Mouse (Mus musculus): ENCODE data around the gene Xrcc1. TPM values are rescaled to one million over a fixed set of nuclear protein-coding genes. Genes with fewer than 3 reads are reported as not detected.
"Not testable (repeated sequence)": the region's sequence is repeated elsewhere in the genome, so short reads cannot be mapped to it uniquely, and the experiment has no call there.

Xrcc1 gene
- polyA plus RNA-seq, 1 experiment from 2014 or later: 37.0 TPM

DNA sequence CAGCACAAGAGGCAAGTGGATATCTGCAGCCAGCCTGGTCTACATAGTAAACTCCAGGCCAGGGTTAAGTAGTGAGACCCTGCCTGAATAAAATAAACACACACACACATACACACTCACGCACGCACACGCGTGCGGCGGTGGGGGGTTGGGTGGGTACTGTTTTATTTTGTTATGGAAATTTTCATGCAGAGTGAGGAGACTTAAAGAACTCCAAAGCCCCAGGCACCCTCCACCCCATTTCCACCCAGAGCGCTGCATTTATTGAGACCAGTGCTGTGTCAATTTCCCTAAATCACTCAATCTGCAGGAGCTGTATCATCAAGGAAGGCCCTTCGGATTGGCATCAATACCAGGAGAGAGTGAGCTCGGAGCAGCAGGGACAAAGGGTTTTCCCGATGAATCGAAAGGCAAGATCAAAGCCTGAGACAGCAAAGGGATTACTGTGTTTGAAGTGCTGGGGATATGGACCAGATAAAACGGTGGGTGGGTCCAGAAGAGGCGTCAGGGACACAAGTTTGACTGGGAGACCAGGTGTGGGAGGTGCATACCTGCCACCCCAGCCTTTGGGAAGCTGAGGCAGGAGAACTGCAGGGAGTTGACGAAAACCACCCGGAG, 40.5 kb upstream of the Xrcc1 start:
- TF ChIP-seq EP300 (IDR thresholded peaks at IDR 0.05) (no peak), CTCF (IDR thresholded peaks at IDR 0.05) (no peak)
- ATAC-seq (no peak), DNase-seq (ENCODE audit: low spot score) (no peak)
- WGBS: 33% methylated on average over 15 of the region's 15 CpGs
- H3K4me1 ChIP-seq (ENCODE audit: insufficient read depth, low read depth, low read length): peaks cover 3% of the 10 kb centered on the region
- H3K4me2 ChIP-seq (replicated peaks; ENCODE audit: low read depth, low read length): no peak overlapping the region
- H3K27ac ChIP-seq (ENCODE audit: low read length): no peak overlapping the region
- 0 out of 2 replicates have a peak, but pooled peaks cover 2% of the 10 kb centered on the region for H3K9me3 ChIP-seq (ENCODE audit: low read length)
- no peaks in the 10 kb centered on the region for H3K36me3 ChIP-seq (ENCODE audit: insufficient read depth, low read length)
- no peak overlapping the region for H3K4me3 ChIP-seq (ENCODE audit: low read depth, low read length)
- H3K27me3 ChIP-seq (replicated peaks; ENCODE audit: insufficient read depth, low read length): peaks cover 5% of the 10 kb centered on the region
- H3K9ac ChIP-seq (replicated peaks; ENCODE audit: low read depth): no peak overlapping the region

DNA sequence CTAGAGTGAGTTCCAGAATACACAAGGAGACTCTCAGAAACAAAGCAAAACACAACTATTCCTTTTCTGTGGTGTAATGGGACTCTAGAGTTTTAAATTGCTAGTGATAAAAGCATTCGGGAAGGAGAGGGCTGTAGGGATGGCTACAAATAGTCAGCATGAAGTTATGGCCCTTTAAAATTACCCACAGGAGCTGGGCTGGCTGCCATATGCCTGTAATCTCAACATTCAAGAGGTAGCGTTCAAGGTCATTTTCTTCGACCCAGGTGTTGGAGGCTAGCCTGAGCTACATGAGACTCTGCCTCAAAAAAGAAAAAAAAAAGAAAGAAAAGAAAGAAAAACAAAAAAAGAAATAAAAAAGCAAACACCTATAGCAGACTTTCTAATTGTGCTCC, 40.0 kb upstream of the Xrcc1 start:
- H3K27ac ChIP-seq (ENCODE audit: low read length): 0 out of 2 replicates have a peak overlapping the region, but pooled peaks have one; percentile 90
- H3K36me3 ChIP-seq (ENCODE audit: insufficient read depth, low read length): no peaks in the 10 kb centered on the region
- H3K9me3 ChIP-seq (ENCODE audit: low read length): no peaks in the 10 kb centered on the region
- H3K27me3 ChIP-seq (replicated peaks; ENCODE audit: insufficient read depth, low read length): peaks cover 4% of the 10 kb centered on the region
- H3K4me2 ChIP-seq (replicated peaks; ENCODE audit: low read depth, low read length): peak overlapping the region; percentile 76; the same call in 1 of the 2 replicates
- TF ChIP-seq CTCF (IDR thresholded peaks at IDR 0.05): no peak
- no peak for TF ChIP-seq EP300 (IDR thresholded peaks at IDR 0.05)
- peak overlapping the region; percentile 66 for H3K4me3 ChIP-seq (ENCODE audit: low read depth, low read length)
- peaks cover 3% of the 10 kb centered on the region for H3K4me1 ChIP-seq (ENCODE audit: insufficient read depth, low read depth, low read length)
- 23% methylated on average over 3 of the region's 3 CpGs for WGBS
- no peak for DNase-seq (ENCODE audit: low spot score)
- no peak for ATAC-seq
- H3K9ac ChIP-seq (replicated peaks; ENCODE audit: low read depth): peak overlapping the region; percentile 27; the same call in 1 of the 2 replicates

DNA sequence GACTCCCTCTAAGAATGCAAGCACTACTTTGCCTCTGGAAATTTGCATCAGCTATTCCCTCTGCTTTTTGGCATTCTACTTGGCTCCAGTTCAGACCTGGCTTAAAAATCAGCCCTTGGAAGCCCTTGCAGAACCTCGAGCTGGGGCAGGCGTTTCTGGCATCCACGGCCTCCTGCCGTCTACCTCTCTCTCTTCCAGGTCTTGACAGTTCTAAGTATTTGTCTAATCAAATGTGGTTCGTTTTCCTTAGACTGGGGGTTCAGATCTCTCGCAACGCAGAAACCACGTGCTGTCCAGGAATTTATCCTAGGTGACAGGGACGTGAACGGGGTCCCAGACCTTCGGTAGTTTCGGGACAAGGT, 39.6 kb upstream of the Xrcc1 start:
- ATAC-seq: no peak
- Histone ChIP-seq H3K4me2 (replicated peaks; ENCODE audit: low read depth, low read length) (peak overlapping the region; percentile 76), H3K27ac (ENCODE audit: low read length) (peak overlapping the region; percentile 90; the same call in 1 of the 2 replicates), H3K4me3 (ENCODE audit: low read depth, low read length) (peak overlapping the region; percentile 66), H3K9ac (replicated peaks; ENCODE audit: low read depth) (peak overlapping the region; percentile 27; the same call in 1 of the 2 replicates), H3K36me3 (ENCODE audit: insufficient read depth, low read length) (no peaks in the 10 kb centered on the region), H3K4me1 (ENCODE audit: insufficient read depth, low read depth, low read length) (peaks cover 3% of the 10 kb centered on the region), H3K9me3 (ENCODE audit: low read length) (no peaks in the 10 kb centered on the region), H3K27me3 (replicated peaks; ENCODE audit: insufficient read depth, low read length) (peaks cover 2% of the 10 kb centered on the region)
- TF ChIP-seq CTCF (IDR thresholded peaks at IDR 0.05) (no peak), EP300 (IDR thresholded peaks at IDR 0.05) (no peak)
- peak; percentile 51 for DNase-seq (ENCODE audit: low spot score)
- under 1% methylated on average over 12 of the region's 12 CpGs for WGBS

DNA sequence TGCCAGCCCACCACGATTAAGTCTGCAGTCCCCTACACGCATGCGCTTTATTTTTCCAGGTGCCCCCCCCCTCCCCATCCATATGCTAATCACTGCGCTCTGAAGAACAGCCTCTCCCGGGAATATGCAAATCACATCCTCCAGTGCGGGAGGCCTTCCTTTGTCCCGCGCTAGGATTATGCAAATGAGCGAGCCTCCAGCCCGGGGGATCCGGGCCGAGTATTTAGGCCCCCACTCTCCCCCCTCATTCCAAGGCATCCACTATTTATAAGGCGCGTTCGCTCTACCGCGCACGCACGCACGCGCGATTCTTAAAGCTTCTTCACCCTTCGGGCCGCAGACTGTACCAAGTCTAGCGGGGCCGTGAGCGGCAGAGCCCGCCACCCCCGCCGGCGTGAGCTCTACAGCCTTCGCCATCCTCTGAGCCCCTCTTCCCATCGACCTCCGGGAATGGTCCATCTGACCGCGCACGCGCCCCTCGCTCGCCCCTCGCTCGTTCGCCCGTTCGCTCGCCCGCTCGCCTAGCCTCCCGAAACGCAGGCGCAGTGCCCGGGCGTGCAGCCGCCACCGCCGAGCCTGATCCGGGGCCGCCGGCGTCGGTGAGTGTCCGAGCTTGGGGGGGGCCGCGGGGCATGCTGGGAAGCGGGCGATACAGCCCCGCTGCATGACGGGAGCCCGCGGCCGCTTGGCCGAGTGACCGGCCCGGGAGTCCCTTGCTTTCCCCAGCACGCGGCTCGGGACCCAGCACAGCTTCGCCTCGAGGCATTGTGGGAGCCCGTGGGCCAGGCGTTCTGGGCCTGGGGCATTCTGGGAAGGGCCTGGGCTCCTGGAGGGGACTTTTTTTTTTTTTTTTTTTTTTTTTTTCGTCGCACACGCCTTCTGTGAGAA, 39.0 kb upstream of the Xrcc1 start, which contains the start of gene Zfp428:
TSS of gene Zfp428 (plus strand) at position 169 of the 888 bp plus-strand sequence.
- TF ChIP-seq EP300 (IDR thresholded peaks at IDR 0.05) (no peak), CTCF (IDR thresholded peaks at IDR 0.05) (no peak)
- Histone ChIP-seq H3K27ac (ENCODE audit: low read length) (peak within 1 kb of the TSS; percentile 90), H3K36me3 (ENCODE audit: insufficient read depth, low read length) (no peaks in the 10 kb centered on the region), H3K27me3 (replicated peaks; ENCODE audit: insufficient read depth, low read length) (no peaks in the 10 kb centered on the region), H3K4me2 (replicated peaks; ENCODE audit: low read depth, low read length) (peak within 1 kb of the TSS; percentile 76), H3K4me1 (ENCODE audit: insufficient read depth, low read depth, low read length) (peaks cover 3% of the 10 kb centered on the region), H3K4me3 (ENCODE audit: low read depth, low read length) (peak within 1 kb of the TSS; percentile 66), H3K9ac (replicated peaks; ENCODE audit: low read depth) (peak within 1 kb of the TSS; percentile 78), H3K9me3 (ENCODE audit: low read length) (no peaks in the 10 kb centered on the region)
- under 1% methylated on average over 83 of the region's 84 CpGs for WGBS
- DNase-seq (ENCODE audit: low spot score) (peak; percentile 91), ATAC-seq (peak; percentile 90)

DNA sequence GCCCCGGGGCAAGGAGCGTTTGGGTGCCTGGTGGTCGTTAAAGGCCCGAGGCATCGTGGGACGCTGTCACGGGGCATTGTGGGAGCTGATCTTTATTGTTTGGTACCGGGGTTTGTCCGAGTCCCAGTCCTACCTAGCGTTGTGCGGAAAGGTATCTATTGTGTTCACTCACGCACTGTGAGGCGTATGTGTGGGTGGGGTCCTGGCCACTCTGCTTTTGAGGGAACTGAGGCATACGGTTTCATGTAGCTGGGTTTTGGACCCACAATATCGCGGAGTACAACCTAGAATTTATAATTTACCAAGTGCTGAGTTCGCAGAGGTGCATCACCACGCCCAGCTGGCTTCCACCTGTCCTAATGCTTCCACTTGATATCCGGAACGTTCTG, 38.4 kb upstream of the Xrcc1 start:
- H3K9me3 ChIP-seq (ENCODE audit: low read length): no peaks in the 10 kb centered on the region

DNA sequence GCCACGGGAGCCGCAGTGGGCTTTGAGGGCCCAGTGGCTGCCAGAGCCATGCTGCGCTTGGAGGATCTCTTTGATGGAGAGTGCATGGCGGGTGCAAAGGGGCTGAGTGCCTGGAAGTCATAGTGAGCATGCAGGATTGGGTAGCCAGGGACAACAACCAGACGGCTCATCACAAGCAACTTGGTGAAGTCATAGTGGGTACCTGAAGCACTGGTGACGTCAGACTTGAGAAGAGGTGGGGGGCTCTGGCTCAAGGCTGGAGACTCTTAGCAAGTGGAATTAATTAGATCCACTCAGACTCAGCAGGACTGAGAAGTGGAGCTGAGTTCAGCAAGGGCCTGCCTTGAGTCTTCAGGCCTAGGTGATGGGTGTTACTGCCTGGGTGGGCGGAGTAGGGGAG, 33.7 kb upstream of the Xrcc1 start, which contains the start of gene AC161166.1:
TSS of gene AC161166.1 (minus strand) at position 101 of the 400 bp plus-strand sequence.
- no peaks in the 10 kb centered on the region for H3K9me3 ChIP-seq (ENCODE audit: low read length)
- DNase-seq (ENCODE audit: low spot score): no peak
- no peak for TF ChIP-seq CTCF (IDR thresholded peaks at IDR 0.05)
- TF ChIP-seq EP300 (IDR thresholded peaks at IDR 0.05): no peak
- no peak within 1 kb of the TSS for H3K4me3 ChIP-seq (ENCODE audit: low read depth, low read length)
- no peaks in the 10 kb centered on the region; the same call in 1 of the 2 replicates for H3K4me1 ChIP-seq (ENCODE audit: insufficient read depth, low read depth, low read length)
- no peaks in the 10 kb centered on the region for H3K27me3 ChIP-seq (replicated peaks; ENCODE audit: insufficient read depth, low read length)
- H3K9ac ChIP-seq (replicated peaks; ENCODE audit: low read depth): no peak within 1 kb of the TSS
- no peaks in the 10 kb centered on the region for H3K36me3 ChIP-seq (ENCODE audit: insufficient read depth, low read length)
- ATAC-seq: no peak
- H3K27ac ChIP-seq (ENCODE audit: low read length): no peak within 1 kb of the TSS
- WGBS: 92% methylated on average over 7 of the region's 7 CpGs
- no peak within 1 kb of the TSS for H3K4me2 ChIP-seq (replicated peaks; ENCODE audit: low read depth, low read length)

More for the DNA sequence above, 38.4 kb upstream of the Xrcc1 start:
- Histone ChIP-seq H3K27ac (ENCODE audit: low read length) (peak overlapping the region; percentile 90), H3K4me2 (replicated peaks; ENCODE audit: low read depth, low read length) (peak overlapping the region; percentile 76), H3K4me1 (ENCODE audit: insufficient read depth, low read depth, low read length) (peaks cover 3% of the 10 kb centered on the region), H3K9ac (replicated peaks; ENCODE audit: low read depth) (peak overlapping the region; percentile 78), H3K36me3 (ENCODE audit: insufficient read depth, low read length) (no peaks in the 10 kb centered on the region), H3K27me3 (replicated peaks; ENCODE audit: insufficient read depth, low read length) (no peaks in the 10 kb centered on the region), H3K4me3 (ENCODE audit: low read depth, low read length) (peak overlapping the region; percentile 66)
- DNase-seq (ENCODE audit: low spot score) (no peak), ATAC-seq (no peak)
- TF ChIP-seq CTCF (IDR thresholded peaks at IDR 0.05): no peak
- no peak for TF ChIP-seq EP300 (IDR thresholded peaks at IDR 0.05)
- under 1% methylated on average over 20 of the region's 20 CpGs for WGBS

DNA sequence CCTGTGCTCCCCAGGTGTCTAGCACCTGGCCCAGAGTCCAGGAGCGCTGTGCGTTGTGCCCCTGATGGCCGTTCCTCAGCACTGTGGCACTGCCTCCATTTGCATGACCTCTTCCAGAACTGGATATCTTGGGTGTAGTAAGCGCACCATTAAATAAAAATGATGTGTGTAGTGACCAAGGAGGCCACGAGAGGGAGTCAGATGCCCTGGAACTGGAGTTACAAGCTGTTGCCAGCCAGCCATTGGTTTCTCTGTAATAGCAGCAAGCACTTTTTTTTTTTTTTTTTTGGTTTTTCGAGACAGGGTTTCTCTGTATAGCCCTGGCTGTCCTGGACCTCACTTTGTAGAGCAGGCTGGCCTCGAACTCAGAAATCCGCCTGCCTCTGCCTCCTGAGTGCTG, 29.8 kb upstream of the Xrcc1 start:
- H3K36me3 ChIP-seq (ENCODE audit: insufficient read depth, low read length); H3K4me2 ChIP-seq (replicated peaks; ENCODE audit: low read depth, low read length); H3K27me3 ChIP-seq (replicated peaks; ENCODE audit: insufficient read depth, low read length); H3K9me3 ChIP-seq (ENCODE audit: low read length); H3K4me3 ChIP-seq (ENCODE audit: low read depth, low read length); H3K4me1 ChIP-seq (ENCODE audit: insufficient read depth, low read depth, low read length); H3K27ac ChIP-seq (ENCODE audit: low read length); H3K9ac ChIP-seq (replicated peaks; ENCODE audit: low read depth); ATAC-seq; DNase-seq (ENCODE audit: low spot score): not testable (repeated sequence)
- 76% methylated on average over 8 of the region's 8 CpGs for WGBS
